Mouse (Mus musculus) MN1 (cell line): ENCODE measurements around the gene Wwc2.
A peak's percentile ranks its signal among the peaks of the same experiment; 100 is the strongest.

Experiments
- DNase-seq: peaks from one replicate; pipeline ENCODE4 v3.0.0-alpha.2; 2016; ENCODE audit warnings: low spot score

Wwc2 gene

GRCm38 (mm10) chr8:47989211-47989610 is 1.5 kb downstream of the Wwc2 start:
- no peak for DNase-seq

DNA sequence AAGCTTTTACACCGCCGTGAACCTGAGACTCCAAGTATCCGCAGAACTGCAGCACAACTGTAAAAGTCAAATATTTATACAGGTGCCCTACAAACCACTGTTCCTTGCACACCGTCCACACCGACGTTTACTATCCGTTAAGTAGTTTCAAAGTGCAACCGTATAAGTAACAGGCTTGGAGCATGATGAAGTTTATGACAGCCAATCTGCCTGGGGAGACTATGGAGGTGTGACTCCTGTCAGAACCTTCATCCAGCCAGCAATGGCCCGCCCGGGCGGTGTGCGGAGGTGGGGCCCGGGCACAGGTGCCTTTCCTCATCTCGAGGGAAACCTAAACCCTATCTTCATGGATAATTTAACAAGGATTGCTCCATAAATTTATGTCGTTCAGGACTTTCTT is 2.6 kb downstream of the Wwc2 start:
- DNase-seq, result no peak

DNA sequence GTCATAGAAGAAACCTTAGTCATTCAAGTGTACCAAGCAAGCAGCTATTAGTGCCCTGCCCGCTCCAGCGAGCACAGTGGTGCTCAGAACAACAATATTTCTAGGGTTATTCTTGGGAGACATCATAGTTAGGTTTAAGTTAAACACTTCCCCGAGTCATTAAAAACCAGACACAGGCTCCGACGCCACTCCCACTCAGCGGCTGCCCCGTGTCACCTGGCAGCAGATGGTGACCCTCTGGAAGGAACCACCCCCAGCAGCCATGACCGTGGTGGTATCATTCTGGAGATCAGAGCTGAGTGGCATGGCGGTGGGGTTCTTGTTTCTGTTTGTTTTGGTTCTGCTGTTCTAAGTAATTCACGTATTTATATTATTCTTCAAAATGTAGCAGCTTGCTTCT is 5.1 kb downstream of the Wwc2 start:
- DNase-seq, result no peak

DNA sequence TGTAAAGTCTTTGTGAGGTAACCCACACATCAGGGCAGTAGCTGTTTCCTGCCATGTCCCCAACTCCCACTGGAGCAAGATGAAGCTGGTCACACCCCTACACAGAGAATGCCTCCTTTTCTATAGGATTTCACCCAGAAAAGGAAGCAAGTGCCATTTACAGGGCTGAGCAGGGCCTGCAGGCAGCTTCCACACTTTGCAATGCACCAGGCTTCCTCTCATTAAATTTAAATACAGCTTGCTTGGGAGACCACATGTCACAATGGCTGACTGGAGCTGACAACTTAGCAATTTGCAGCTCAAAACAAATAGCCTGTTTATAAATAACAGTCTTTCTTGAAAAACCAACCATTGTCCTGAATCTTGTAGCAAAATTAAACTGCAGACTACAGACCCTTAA is 5.5 kb downstream of the Wwc2 start:
- no peak for DNase-seq

DNA sequence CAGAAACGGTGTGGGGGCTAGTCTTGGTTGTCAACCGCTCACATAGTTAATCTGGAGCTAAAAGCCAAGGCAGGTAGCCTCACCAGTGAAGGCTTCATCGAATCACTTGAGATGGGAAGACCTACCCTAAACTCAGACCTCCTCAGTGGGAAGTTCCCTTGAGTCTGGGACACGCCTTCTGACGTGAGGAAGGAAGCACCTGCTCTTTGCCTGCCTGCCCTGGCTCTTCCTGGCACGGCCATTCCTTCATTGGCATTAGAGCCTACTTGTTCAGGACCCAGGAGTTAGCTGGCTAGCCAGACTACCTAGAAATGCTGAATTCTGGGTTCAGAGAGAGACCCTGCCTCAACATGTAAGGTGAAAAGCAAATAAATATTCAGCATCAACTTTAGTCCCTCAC is 9.6 kb downstream of the Wwc2 start:
- no peak for DNase-seq

- DNase-seq, result no peak
Measured at GRCm38 (mm10) chr8:47979876-47980275, 10.8 kb downstream of the Wwc2 start.

GRCm38 (mm10) chr8:47978755-47979154 is 12.0 kb downstream of the Wwc2 start:
- no peak for DNase-seq

DNA sequence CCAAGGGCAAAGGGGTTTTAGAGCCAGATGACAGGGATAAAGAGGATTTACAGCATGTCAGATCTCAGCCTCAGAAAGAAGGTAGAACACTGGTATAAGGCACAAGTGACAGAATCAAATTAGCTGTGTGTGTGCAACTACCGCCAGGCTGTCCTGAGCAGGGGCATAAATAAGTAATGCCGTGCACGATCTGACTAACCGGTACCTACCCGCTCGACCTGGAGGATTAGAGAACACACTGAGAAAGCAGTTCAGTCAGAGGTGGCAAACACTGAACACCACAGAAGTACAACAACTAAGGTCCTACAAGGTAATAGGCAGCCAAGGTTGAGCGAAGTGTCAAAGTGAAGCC is 15.8 kb downstream of the Wwc2 start:
- no peak for DNase-seq

DNA sequence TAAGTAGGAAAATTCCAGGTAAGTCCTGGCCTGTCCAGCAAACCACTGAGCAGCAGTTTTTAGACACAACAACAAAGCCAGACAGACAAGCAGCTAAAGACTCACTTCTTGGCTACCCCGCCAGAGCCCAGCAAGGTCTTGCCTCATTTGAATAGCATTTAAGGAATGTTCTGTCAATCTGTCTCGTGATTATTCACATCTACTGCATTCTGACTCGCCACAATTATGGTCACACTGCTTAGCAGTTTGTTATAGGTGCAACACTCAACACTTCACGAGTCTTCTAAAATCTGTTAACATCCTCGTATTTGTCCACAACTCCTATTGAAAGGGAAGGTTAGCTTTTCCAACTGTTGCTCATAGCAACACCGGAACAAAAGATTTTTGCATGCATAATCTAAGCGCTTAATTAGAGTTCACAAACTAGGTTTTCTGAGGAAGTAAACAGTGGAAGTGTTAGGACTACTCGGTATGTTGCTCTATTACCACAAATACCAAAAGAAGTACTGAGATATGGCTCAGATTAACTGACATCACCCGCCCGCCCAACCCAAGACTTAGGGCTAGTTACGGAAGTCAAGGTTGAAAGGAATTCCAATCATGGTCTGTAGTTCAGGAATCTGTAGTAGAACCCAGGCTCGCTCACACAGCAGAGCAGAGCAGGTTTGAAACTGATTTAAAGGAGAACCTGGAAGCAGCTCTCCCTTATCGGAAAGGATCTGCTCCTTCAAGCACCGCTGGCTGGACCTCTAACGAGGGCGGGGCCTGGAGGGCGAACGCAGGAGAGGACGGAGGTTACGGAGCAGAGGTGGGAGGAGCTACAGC is 16.4 kb downstream of the Wwc2 start:
- DNase-seq, result no peak

- no peak for DNase-seq
Measured at GRCm38 (mm10) chr8:47971121-47971520, 19.6 kb downstream of the Wwc2 start.

- no peak for DNase-seq
Measured at GRCm38 (mm10) chr8:47970576-47970975, 20.1 kb downstream of the Wwc2 start.

DNA sequence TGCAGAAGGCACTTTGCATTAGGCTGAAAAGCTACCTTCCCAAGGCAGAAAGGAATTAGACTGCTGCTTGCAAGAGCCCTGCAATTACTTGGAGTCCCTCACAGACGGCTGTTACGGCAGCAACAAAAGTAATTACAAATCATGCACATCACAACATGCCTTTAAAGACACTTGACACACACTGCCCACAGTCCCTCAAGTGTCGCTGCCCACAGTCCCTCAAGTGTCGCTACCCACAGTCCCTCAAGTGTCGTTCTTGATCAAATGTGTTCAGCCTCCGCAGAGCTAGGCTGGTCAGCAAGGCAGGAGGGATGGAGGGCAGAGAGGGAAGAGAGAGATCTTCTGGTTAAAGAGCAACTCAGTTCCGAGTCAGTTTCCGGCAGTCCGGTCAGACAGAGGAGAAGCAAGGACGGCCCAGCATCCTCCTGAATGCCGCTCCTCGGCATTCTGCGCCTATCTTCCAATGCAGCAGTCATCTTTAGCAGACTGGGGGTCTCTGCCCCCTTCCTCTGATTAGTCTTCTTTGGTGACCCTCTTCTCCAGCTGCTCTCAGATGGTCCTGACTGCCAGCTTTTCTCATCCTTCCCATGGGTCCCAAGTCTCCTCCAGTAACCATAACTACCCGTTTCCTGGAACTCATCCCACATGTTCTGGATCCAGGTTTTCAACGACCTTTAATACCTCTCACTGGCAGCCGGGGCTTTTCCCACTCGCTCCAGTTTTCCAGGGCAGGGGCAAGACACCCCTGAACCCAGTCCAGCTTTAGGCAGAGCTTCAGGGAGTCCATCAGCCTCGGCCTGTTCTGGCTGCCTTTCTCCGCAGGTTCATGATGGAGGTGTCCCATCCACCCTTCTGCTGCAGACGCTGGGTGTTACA is 23.4 kb downstream of the Wwc2 start:
- DNase-seq, result no peak

DNA sequence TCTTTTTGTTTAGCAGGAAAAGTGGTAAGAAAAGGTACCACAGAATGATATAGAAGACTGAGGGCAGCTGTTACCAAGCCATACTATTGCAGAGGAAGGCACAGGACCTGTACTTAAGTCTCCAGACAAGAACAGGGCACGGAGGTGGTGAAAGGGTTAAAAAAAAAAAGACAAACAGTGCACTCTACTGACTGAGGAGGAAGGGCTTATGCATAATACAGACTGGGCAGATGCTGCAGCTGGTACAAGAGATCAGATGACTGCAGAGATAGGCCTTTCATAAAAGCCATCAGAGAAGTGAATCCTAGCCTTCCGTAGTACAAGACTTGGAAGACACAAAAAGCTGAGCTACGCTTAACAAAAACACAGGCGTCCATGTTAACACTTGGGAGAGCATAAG is 28.2 kb downstream of the Wwc2 start:
- DNase-seq, result peak; percentile 73

DNA sequence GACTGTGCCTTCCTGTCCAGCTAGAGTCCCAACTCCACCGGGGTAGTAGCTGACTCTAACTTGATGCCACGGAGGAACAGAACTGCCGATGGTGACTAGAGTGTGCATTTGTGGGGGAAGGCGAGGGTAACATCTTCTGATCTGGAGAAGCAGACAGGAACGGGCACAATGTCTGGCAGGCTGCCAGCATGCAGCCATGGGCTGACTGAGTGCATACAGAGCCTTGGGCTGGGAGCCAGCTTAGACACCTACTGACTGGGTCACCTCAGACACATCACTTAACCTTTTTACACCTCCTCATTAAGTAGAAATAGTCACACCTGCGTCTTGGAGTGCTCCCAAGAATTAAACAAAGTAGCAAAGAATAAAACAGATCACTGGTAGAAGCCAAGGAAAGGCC is 28.7 kb downstream of the Wwc2 start:
- DNase-seq, result peak; percentile 79

GRCm38 (mm10) chr8:47957560-47957959 is 33.2 kb downstream of the Wwc2 start:
- no peak for DNase-seq

DNA sequence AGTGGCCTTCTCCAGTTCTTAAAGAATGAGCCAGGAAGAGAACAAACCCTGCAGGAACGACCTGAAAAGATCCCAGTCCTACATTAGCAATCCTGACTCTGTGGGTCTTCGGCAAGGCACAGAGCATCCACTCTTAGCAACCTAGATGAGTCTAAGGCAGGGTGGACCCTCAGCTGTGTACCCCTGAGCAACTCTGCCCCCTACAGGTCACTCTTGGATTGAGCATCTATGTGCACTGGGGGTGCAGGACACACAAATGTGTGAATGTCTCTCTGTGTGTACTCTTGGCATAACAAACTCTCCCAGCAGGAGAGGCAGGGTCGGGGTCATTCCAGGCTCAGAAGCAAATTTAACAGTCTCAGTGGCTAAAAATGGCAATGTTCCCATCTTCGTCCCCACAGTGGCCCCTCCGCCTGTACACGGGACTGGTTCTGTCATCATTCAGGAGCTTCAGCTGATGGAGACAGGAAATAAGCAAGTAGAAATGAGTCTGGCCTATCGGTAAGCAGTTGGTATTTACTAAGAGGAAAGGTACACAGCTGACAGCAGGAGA is 39.3 kb downstream of the Wwc2 start:
- DNase-seq, result no peak

DNA sequence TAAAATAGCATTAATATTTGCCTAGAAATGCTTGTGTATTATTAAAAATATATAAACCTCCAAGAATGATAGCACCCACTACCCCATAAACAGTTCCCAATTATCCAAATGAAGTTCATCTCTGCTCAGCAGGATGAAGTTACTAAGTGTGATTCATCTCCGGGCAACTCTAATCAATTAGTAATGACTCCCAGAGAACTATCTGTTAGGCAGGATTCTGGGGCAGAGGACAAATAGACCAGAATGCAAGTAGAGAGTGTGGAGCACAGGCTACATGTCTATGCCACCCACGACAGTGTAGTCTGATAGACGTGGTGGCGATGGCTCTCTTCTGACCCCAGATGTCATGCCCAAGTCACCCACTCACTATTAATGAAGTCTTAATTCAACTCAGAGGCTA is 41.9 kb downstream of the Wwc2 start:
- peak; percentile 57 for DNase-seq

DNA sequence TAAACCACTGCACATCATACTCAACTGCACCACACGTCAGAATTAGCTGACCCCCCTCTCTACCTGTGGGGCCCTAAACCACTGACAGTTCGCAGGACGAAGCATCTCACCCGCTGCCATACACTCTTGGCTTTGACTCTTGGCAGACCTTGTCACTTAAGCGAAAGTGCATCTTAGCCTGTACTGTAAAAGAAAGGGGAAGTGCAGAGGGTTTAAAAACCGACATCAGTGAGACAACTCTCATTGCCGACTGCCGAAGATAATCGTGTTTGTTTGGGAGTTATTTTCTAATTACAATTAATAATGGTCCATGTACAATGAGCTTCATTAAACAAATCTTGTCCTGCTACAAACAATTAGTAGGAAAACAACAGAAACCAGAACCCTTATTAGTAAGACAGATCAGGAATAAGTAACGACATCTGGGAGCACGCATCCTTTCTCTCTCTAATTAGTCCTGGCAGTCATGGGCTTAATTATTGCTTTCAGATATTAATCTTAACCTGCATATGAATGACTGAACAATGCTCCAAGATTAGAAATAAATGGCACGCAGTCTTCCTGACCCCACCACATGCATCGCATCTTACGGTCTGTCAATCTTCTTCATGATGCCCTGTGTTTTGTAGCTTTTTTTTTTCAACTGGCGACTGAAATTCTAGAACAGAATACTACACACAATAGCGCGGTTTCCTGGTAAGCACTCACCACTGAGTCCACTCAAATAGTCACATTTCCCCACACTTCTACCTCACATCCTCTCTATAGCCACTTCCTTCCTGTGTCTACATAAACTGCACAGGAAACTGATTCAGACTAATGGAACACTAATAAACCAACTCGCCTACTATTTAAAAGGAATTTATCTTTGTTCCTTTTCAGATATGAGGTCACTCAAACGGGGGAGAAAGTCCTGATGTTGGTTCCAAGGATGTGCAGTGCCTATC is 42.8 kb downstream of the Wwc2 start:
- peak; percentile 83 for DNase-seq

- DNase-seq, result no peak
Measured at GRCm38 (mm10) chr8:47943049-47943448, 47.7 kb downstream of the Wwc2 start.

- peak; percentile 25 for DNase-seq
Measured at GRCm38 (mm10) chr8:47941028-47941427, 49.7 kb downstream of the Wwc2 start.

- DNase-seq, result no peak
Measured at GRCm38 (mm10) chr8:47939933-47940870, 50.5 kb downstream of the Wwc2 start.
